Mouse (Mus musculus) embryonic facial prominence, embryonic 12.5 days (tissue): ENCODE measurements around the gene Plpp4. TPM values are rescaled to one million over a fixed set of nuclear protein-coding genes. Genes with fewer than 3 reads are reported as not detected.

Experiments
- ATAC-seq: fragments of 200-750 bp; cut with Nextera tagmentation; 2 replicates; pipeline ENCODE4 v1.8.0; 2017; ENCODE audit not compliant: insufficient number of reproducible peaks, insufficient read depth, low FRiP score, low TSS enrichment
- H3K27ac ChIP-seq: fragments of 300-500 bp; sonication (generic); 2 replicates; pipeline ENCODE4 v1.5.1; 2016; ENCODE audit warnings: mild to moderate bottlenecking
- H3K27me3 ChIP-seq: fragments of 300-500 bp; sonication (generic); 2 replicates; pipeline ENCODE4 v1.6.1; 2016; ENCODE audit warnings: mild to moderate bottlenecking, moderate library complexity
- H3K36me3 ChIP-seq: fragments of 300-500 bp; sonication (generic); 2 replicates; pipeline ENCODE4 v1.6.1; 2016; ENCODE audit warnings: mild to moderate bottlenecking
- H3K4me1 ChIP-seq: fragments of 300-500 bp; sonication (generic); 2 replicates; pipeline ENCODE4 v1.6.1; 2016
- H3K4me2 ChIP-seq: fragments of 300-500 bp; sonication (generic); replicated peaks from 2 replicates; pipeline ENCODE4 v1.6.1; 2016; ENCODE audit warnings: mild to moderate bottlenecking, moderate library complexity
- H3K4me3 ChIP-seq: fragments of 300-500 bp; sonication (generic); 2 replicates; pipeline ENCODE4 v1.5.1; 2016; ENCODE audit warnings: mild to moderate bottlenecking
- H3K9ac ChIP-seq: fragments of 300-500 bp; sonication (generic); 2 replicates; pipeline ENCODE4 v1.6.1; 2016; ENCODE audit warnings: mild to moderate bottlenecking, moderate library complexity
- H3K9me3 ChIP-seq: fragments of 300-500 bp; sonication (generic); 2 replicates; pipeline ENCODE4 v1.6.1; 2016; ENCODE audit warnings: mild to moderate bottlenecking, moderate library complexity
- WGBS: fragments of 180-500 bp; shearing (Covaris S2); methylation state at CpG from one replicate; pipeline ENCODE4 v1.1.7; 2016; 5-methylcytosine and 5-hydroxymethylcytosine counted together
- polyA plus RNA-seq: library from polyadenylated mRNA; unstranded; fragments of >200 nt; fragmentation: Nextera tagmentation; extraction: Ambion mirVana; gene quantifications from 2 replicates; pipeline ENCODE4 v1.2.1, GENCODE M21; 2016

Gene Plpp4
- polyA plus RNA-seq, 1 experiment from 2014 or later: 0.64 TPM

GRCm38 (mm10) chr7:129257374-129258018 is 665 bp downstream of the Plpp4 start:
- no peaks in the 10 kb centered on the region for H3K4me1 ChIP-seq
- no peak overlapping the region for H3K9ac ChIP-seq
- H3K9me3 ChIP-seq: no peaks in the 10 kb centered on the region
- H3K4me3 ChIP-seq: peak overlapping the region; percentile 41
- H3K27me3 ChIP-seq: peaks cover 41% of the 10 kb centered on the region
- 9% methylated on average over 13 of the region's 13 CpGs for WGBS
- H3K27ac ChIP-seq: no peak overlapping the region
- ATAC-seq: no peak
- H3K4me2 ChIP-seq: peak overlapping the region; percentile 89
- H3K36me3 ChIP-seq: no peaks in the 10 kb centered on the region

GRCm38 (mm10) chr7:129258331-129258730 is 1.5 kb downstream of the Plpp4 start:
- Histone ChIP-seq H3K27ac (no peak overlapping the region), H3K9me3 (no peaks in the 10 kb centered on the region), H3K4me2 (no peak overlapping the region), H3K9ac (no peak overlapping the region), H3K4me3 (no peak overlapping the region), H3K36me3 (no peaks in the 10 kb centered on the region), H3K4me1 (no peaks in the 10 kb centered on the region), H3K27me3 (peaks cover 38% of the 10 kb centered on the region)
- WGBS: 61% methylated on average over 7 of the region's 7 CpGs
- no peak for ATAC-seq

GRCm38 (mm10) chr7:129259195-129259594 is 2.4 kb downstream of the Plpp4 start:
- Histone ChIP-seq H3K4me3 (no peak overlapping the region), H3K27ac (no peak overlapping the region), H3K27me3 (peaks cover 38% of the 10 kb centered on the region), H3K4me2 (no peak overlapping the region), H3K36me3 (no peaks in the 10 kb centered on the region), H3K9me3 (no peaks in the 10 kb centered on the region), H3K9ac (no peak overlapping the region), H3K4me1 (no peaks in the 10 kb centered on the region)
- ATAC-seq: no peak
- WGBS: 74% methylated on average over 6 of the region's 6 CpGs

GRCm38 (mm10) chr7:129273867-129274266 is 17.0 kb downstream of the Plpp4 start:
- no peaks in the 10 kb centered on the region for H3K4me1 ChIP-seq
- no peaks in the 10 kb centered on the region for H3K9me3 ChIP-seq
- H3K4me3 ChIP-seq: no peak overlapping the region
- H3K27ac ChIP-seq: no peak overlapping the region
- H3K27me3 ChIP-seq: no peaks in the 10 kb centered on the region
- no peak overlapping the region for H3K9ac ChIP-seq
- H3K36me3 ChIP-seq: no peaks in the 10 kb centered on the region
- H3K4me2 ChIP-seq: no peak overlapping the region
- no peak for ATAC-seq
- 87% methylated on average over 4 of the region's 4 CpGs for WGBS

GRCm38 (mm10) chr7:129274726-129275125 is 17.9 kb downstream of the Plpp4 start:
- no peak overlapping the region for H3K4me2 ChIP-seq
- no peak overlapping the region for H3K4me3 ChIP-seq
- H3K27ac ChIP-seq: no peak overlapping the region
- H3K9ac ChIP-seq: no peak overlapping the region
- 81% methylated on average over 5 of the region's 5 CpGs for WGBS
- no peaks in the 10 kb centered on the region for H3K27me3 ChIP-seq
- H3K36me3 ChIP-seq: no peaks in the 10 kb centered on the region
- ATAC-seq: no peak
- H3K9me3 ChIP-seq: no peaks in the 10 kb centered on the region
- H3K4me1 ChIP-seq: no peaks in the 10 kb centered on the region

GRCm38 (mm10) chr7:129277751-129278150 is 20.9 kb downstream of the Plpp4 start:
- H3K27ac ChIP-seq: no peak overlapping the region
- H3K4me1 ChIP-seq: no peaks in the 10 kb centered on the region
- no peaks in the 10 kb centered on the region for H3K27me3 ChIP-seq
- no peaks in the 10 kb centered on the region for H3K36me3 ChIP-seq
- WGBS: 83% methylated on average over 5 of the region's 5 CpGs
- no peak overlapping the region for H3K4me2 ChIP-seq
- no peaks in the 10 kb centered on the region for H3K9me3 ChIP-seq
- H3K9ac ChIP-seq: no peak overlapping the region
- H3K4me3 ChIP-seq: no peak overlapping the region
- ATAC-seq: no peak

GRCm38 (mm10) chr7:129278801-129279200 is 22.0 kb downstream of the Plpp4 start:
- no peaks in the 10 kb centered on the region for H3K9me3 ChIP-seq
- no peak overlapping the region for H3K27ac ChIP-seq
- H3K9ac ChIP-seq: no peak overlapping the region
- H3K4me3 ChIP-seq: no peak overlapping the region
- no peak overlapping the region for H3K4me2 ChIP-seq
- no peaks in the 10 kb centered on the region for H3K4me1 ChIP-seq
- H3K27me3 ChIP-seq: no peaks in the 10 kb centered on the region
- 92% methylated on average over 4 of the region's 4 CpGs for WGBS
- no peaks in the 10 kb centered on the region for H3K36me3 ChIP-seq
- no peak for ATAC-seq

- Histone ChIP-seq H3K9me3 (no peaks in the 10 kb centered on the region), H3K4me1 (no peaks in the 10 kb centered on the region), H3K4me2 (no peak overlapping the region), H3K27me3 (no peaks in the 10 kb centered on the region), H3K9ac (no peak overlapping the region), H3K4me3 (no peak overlapping the region), H3K27ac (no peak overlapping the region), H3K36me3 (no peaks in the 10 kb centered on the region)
- 68% methylated on average over 4 of the region's 4 CpGs for WGBS
- no peak for ATAC-seq
Observed at GRCm38 (mm10) chr7:129279261-129279660, 22.4 kb downstream of the Plpp4 start.

GRCm38 (mm10) chr7:129281966-129282365 is 25.1 kb downstream of the Plpp4 start:
- H3K9me3 ChIP-seq: no peaks in the 10 kb centered on the region
- H3K9ac ChIP-seq: no peak overlapping the region
- 92% methylated on average over 4 of the region's 4 CpGs for WGBS
- H3K36me3 ChIP-seq: no peaks in the 10 kb centered on the region
- H3K4me1 ChIP-seq: no peaks in the 10 kb centered on the region
- H3K27me3 ChIP-seq: no peaks in the 10 kb centered on the region
- no peak overlapping the region for H3K27ac ChIP-seq
- no peak overlapping the region for H3K4me3 ChIP-seq
- ATAC-seq: no peak
- no peak overlapping the region for H3K4me2 ChIP-seq

- Histone ChIP-seq H3K9me3 (no peaks in the 10 kb centered on the region), H3K36me3 (no peaks in the 10 kb centered on the region), H3K27me3 (no peaks in the 10 kb centered on the region), H3K4me2 (no peak overlapping the region), H3K9ac (no peak overlapping the region), H3K4me1 (no peaks in the 10 kb centered on the region), H3K27ac (no peak overlapping the region), H3K4me3 (no peak overlapping the region)
- ATAC-seq: no peak
- WGBS: 60% methylated on average over 7 of the region's 7 CpGs
Observed at GRCm38 (mm10) chr7:129285186-129285868, 28.5 kb downstream of the Plpp4 start.

- H3K4me2 ChIP-seq: no peak overlapping the region
- ATAC-seq: no peak
- no peaks in the 10 kb centered on the region for H3K36me3 ChIP-seq
- no peak overlapping the region for H3K4me3 ChIP-seq
- H3K27me3 ChIP-seq: no peaks in the 10 kb centered on the region
- no peaks in the 10 kb centered on the region for H3K4me1 ChIP-seq
- H3K27ac ChIP-seq: no peak overlapping the region
- WGBS: 84% methylated on average over 1 of the region's 1 CpGs
- no peaks in the 10 kb centered on the region for H3K9me3 ChIP-seq
- H3K9ac ChIP-seq: no peak overlapping the region
Observed at GRCm38 (mm10) chr7:129293211-129293610, 36.4 kb downstream of the Plpp4 start.

- H3K9ac ChIP-seq: no peak overlapping the region
- 93% methylated on average over 5 of the region's 5 CpGs for WGBS
- no peak overlapping the region for H3K4me3 ChIP-seq
Observed at GRCm38 (mm10) chr7:129301622-129302021, 44.8 kb downstream of the Plpp4 start.

More at GRCm38 (mm10) chr7:129301622-129302021, 44.8 kb downstream of the Plpp4 start:
- Histone ChIP-seq H3K4me1 (no peaks in the 10 kb centered on the region), H3K27ac (no peak overlapping the region), H3K36me3 (no peaks in the 10 kb centered on the region), H3K4me2 (no peak overlapping the region), H3K9me3 (no peaks in the 10 kb centered on the region), H3K27me3 (no peaks in the 10 kb centered on the region)
- no peak for ATAC-seq
